Mouse (Mus musculus) liver, embryonic 15.5 days (tissue): ENCODE data around the gene Tgfa. TPM values are rescaled to one million over a fixed set of nuclear protein-coding genes. Genes with fewer than 3 reads are reported as not detected.

Experiments
- ATAC-seq: fragments of 200-750 bp; cut with Nextera tagmentation; 2 replicates; pipeline ENCODE4 v1.8.0; 2017; ENCODE audit warnings: moderate number of reproducible peaks, mild to moderate bottlenecking, moderate library complexity; ENCODE audit not compliant: insufficient read depth
- H3K27ac ChIP-seq: fragments of 300-500 bp; sonication (generic); replicated peaks from 2 replicates; pipeline ENCODE4 v1.5.1; 2015; ENCODE audit warnings: mild to moderate bottlenecking, inconsistent platforms
- H3K27me3 ChIP-seq: fragments of 300-500 bp; sonication (generic); 2 replicates; pipeline ENCODE4 v1.6.1; 2015; ENCODE audit warnings: mild to moderate bottlenecking, inconsistent platforms
- H3K36me3 ChIP-seq: fragments of 300-500 bp; sonication (generic); replicated peaks from 2 replicates; pipeline ENCODE4 v1.6.1; 2015; ENCODE audit warnings: moderate library complexity, mild to moderate bottlenecking, inconsistent platforms
- H3K4me1 ChIP-seq: fragments of 300-500 bp; sonication (generic); replicated peaks from 2 replicates; pipeline ENCODE4 v1.6.1; 2015; ENCODE audit warnings: inconsistent platforms
- H3K4me2 ChIP-seq: fragments of 300-500 bp; sonication (generic); 2 replicates; pipeline ENCODE4 v1.6.1; 2015; ENCODE audit warnings: moderate library complexity, mild to moderate bottlenecking, inconsistent platforms
- H3K4me3 ChIP-seq: fragments of 300-500 bp; sonication (generic); replicated peaks from 2 replicates; pipeline ENCODE4 v1.5.1; 2015; ENCODE audit warnings: mild to moderate bottlenecking, inconsistent platforms
- H3K9ac ChIP-seq: fragments of 300-500 bp; sonication (generic); 2 replicates; pipeline ENCODE4 v1.6.1; 2015; ENCODE audit warnings: moderate library complexity, mild to moderate bottlenecking, inconsistent platforms
- H3K9me3 ChIP-seq: fragments of 300-500 bp; sonication (generic); replicated peaks from 2 replicates; pipeline ENCODE4 v1.6.1; 2016; ENCODE audit warnings: inconsistent platforms
- whole genome bisulfite sequencing: fragments of 180-500 bp; shearing (Covaris S2); methylation state at CpG from one replicate; pipeline ENCODE4 v1.1.7; 2015; ENCODE audit warnings: mixed read lengths; ENCODE audit not compliant: insufficient replicate concordance; 5-methylcytosine and 5-hydroxymethylcytosine counted together
- polyA plus RNA-seq: library from polyadenylated mRNA; unstranded; fragments of >200 nt; fragmentation: Nextera tagmentation; extraction: Ambion mirVana; gene quantifications from 2 replicates; pipeline ENCODE4 v1.2.1, GENCODE M21; 2015

The Tgfa gene
- polyA plus RNA-seq, 1 experiment from 2014 or later = 2.0 TPM

DNA sequence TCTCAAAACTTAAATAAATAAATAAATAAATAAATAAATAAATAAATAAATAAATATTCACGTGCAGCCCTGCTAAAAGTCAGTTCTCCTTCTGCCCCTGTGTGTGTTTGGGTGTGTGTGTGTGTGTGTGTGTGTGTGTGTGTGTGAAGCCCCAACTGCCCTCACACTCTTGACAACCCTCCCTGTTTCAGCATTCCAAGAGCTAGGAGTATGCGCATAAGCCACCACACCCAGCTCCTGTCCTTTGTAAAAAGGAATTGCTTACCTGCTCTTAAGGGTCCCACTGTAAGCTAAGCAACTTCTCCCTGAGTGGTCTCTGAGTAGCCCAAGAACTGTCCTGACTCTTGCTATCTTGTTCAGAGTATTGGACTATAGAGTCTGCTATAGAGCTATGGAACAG is 101.9 kb downstream of the Tgfa start:
- ATAC-seq = no peak
- H3K27me3 ChIP-seq = no peaks in the 10 kb centered on the region
- H3K27ac ChIP-seq = no peak overlapping the region
- H3K9ac ChIP-seq = no peak overlapping the region
- no peaks in the 10 kb centered on the region for H3K36me3 ChIP-seq
- H3K9me3 ChIP-seq = no peaks in the 10 kb centered on the region
- WGBS = 47% methylated on average over 2 of the region's 2 CpGs
- no peak overlapping the region for H3K4me2 ChIP-seq
- H3K4me3 ChIP-seq = no peak overlapping the region
- no peaks in the 10 kb centered on the region for H3K4me1 ChIP-seq

DNA sequence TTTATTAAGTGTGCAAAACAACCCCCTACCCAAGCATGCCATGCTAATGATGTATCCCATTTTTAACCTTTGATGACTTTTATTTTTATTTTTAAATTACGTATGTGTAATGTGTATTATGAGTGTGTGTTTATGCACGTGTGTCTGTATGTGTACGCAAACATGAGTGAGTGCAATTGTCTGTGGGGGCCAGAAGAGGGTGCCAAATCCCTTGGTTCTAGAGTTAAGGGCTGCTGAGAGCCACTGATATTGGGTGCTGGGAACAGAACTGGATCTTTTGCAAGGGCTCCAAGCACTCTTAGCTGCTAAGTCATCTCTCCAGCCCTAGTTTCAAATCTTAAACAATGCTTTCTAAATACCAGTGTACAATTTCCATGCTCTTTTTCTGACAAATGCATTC is 103.9 kb downstream of the Tgfa start:
- 68% methylated on average over 3 of the region's 3 CpGs for WGBS
- Histone ChIP-seq H3K27ac (no peak overlapping the region), H3K9me3 (no peaks in the 10 kb centered on the region), H3K4me2 (no peak overlapping the region), H3K27me3 (no peaks in the 10 kb centered on the region), H3K4me3 (no peak overlapping the region), H3K9ac (no peak overlapping the region), H3K4me1 (no peaks in the 10 kb centered on the region), H3K36me3 (no peaks in the 10 kb centered on the region)
- no peak for ATAC-seq

DNA sequence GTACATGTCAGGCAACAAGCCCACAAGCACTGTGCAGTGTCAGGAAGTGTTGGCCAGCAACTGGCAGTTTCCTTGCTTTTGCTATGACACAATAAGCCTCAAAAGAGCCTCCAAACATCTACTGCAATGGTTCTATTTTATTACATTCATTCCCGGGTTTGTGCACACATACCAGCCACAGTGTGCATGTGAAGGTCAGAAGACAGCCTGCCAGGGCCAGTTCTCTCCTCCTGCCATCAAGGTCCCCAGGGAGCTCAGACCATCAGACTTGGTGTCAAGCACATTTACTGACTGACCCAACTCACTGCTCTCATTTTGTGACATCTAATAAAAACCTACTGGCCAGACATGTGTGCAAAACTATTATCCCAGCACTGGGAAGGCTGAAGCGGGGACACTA is 104.4 kb downstream of the Tgfa start:
- 54% methylated on average over 2 of the region's 2 CpGs for WGBS
- Histone ChIP-seq H3K27me3 (no peaks in the 10 kb centered on the region), H3K27ac (no peak overlapping the region), H3K4me1 (no peaks in the 10 kb centered on the region), H3K9ac (no peak overlapping the region), H3K9me3 (no peaks in the 10 kb centered on the region), H3K4me2 (no peak overlapping the region), H3K4me3 (no peak overlapping the region), H3K36me3 (no peaks in the 10 kb centered on the region)
- no peak for ATAC-seq

DNA sequence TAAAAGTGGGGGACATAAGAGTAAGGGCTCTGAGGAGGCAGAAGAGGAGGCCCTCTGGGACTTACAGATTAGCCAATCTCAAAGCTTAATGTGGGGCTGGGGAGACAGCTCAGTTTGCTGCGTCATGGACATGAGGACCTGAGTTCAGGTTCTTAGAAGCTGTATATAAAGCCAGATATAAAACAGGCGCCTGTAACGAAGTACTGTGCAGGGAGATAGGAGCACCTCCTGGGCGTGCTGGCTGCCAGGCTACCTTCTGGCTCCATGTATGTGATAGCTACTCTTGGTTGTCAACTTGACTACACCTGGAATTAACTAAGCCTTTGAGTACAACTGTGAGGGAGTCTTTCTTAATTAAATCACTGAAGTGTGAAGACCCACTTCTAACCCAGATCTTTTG is 110.7 kb downstream of the Tgfa start:
- no peaks in the 10 kb centered on the region for H3K9me3 ChIP-seq
- no peak overlapping the region for H3K4me2 ChIP-seq
- ATAC-seq = peak; percentile 40; the same call in 1 of the 2 replicates
- 39% methylated on average over 4 of the region's 4 CpGs for WGBS
- no peaks in the 10 kb centered on the region for H3K4me1 ChIP-seq
- no peaks in the 10 kb centered on the region for H3K27me3 ChIP-seq
- no peaks in the 10 kb centered on the region for H3K36me3 ChIP-seq
- no peak overlapping the region for H3K9ac ChIP-seq
- no peak overlapping the region for H3K27ac ChIP-seq
- no peak overlapping the region for H3K4me3 ChIP-seq

DNA sequence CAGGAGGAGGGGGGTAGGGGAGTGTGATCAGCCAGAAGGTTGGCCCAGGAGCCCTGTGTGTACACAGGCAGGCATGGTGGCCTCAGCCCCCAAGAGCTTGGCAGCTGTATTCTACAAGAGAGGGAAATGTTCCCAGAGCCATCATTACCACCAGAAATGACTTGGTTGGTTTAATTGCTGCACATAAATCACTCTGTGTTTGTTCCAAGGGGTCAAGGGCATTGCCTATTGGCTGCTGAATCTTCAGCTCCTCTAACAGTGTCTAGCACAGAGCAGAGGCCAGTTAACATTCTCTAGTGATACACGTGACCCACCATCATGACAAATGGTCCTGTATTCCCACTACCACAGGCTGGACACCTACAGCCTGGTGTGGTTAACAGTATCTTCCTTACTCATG is 119.0 kb downstream of the Tgfa start:
- Histone ChIP-seq H3K9me3 (no peaks in the 10 kb centered on the region), H3K4me2 (no peak overlapping the region), H3K27me3 (no peaks in the 10 kb centered on the region), H3K36me3 (no peaks in the 10 kb centered on the region), H3K4me3 (no peak overlapping the region), H3K9ac (no peak overlapping the region), H3K27ac (no peak overlapping the region), H3K4me1 (no peaks in the 10 kb centered on the region)
- no peak for ATAC-seq
- 64% methylated on average over 1 of the region's 1 CpGs for WGBS

DNA sequence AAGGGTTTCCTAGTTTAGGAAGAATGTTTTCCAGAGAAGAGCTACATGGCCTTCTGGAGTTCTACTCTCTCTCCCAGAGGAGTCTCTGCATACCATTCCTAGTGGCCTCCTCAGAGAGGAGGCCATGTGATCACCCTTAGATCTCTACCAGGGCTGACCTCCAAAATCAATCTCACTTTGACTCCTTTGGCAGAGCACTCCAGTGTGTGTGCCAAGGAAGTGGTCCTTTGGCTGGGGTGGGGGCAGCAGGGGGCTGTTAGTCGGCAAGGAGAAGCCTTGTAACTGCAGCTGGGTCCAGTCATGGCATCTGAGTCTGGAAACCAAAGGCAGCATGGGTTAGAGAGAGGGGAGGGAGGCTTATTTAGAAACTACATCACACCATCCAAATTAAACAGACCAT is 122.0 kb downstream of the Tgfa start:
- H3K9me3 ChIP-seq = no peaks in the 10 kb centered on the region
- H3K27ac ChIP-seq = no peak overlapping the region
- H3K4me1 ChIP-seq = no peaks in the 10 kb centered on the region
- no peaks in the 10 kb centered on the region for H3K27me3 ChIP-seq
- H3K36me3 ChIP-seq = no peaks in the 10 kb centered on the region
- H3K4me3 ChIP-seq = no peak overlapping the region
- H3K4me2 ChIP-seq = no peak overlapping the region
- WGBS = 14% methylated on average over 1 of the region's 1 CpGs
- no peak for ATAC-seq
- H3K9ac ChIP-seq = no peak overlapping the region

DNA sequence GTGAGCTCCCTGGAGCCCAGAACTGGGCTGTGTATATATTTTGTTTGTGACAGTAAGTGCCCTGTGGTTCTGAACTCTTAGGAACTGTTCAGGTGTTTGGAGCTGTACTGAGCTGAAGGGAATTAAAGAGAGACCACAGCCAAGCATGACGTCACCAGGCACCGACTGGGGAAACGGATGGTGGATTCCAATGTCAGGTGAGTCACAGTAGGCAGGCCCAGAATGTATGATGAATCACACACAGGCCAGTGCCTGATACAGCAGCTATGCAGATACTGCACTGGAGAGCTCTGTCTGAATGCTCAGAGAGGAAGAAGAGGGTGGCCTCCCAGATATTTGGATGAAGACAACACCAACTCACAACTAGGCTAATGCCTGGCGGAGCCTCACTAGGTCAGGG is 123.8 kb downstream of the Tgfa start:
- no peaks in the 10 kb centered on the region for H3K9me3 ChIP-seq
- WGBS = 63% methylated on average over 4 of the region's 4 CpGs
- H3K4me3 ChIP-seq = no peak overlapping the region

DNA sequence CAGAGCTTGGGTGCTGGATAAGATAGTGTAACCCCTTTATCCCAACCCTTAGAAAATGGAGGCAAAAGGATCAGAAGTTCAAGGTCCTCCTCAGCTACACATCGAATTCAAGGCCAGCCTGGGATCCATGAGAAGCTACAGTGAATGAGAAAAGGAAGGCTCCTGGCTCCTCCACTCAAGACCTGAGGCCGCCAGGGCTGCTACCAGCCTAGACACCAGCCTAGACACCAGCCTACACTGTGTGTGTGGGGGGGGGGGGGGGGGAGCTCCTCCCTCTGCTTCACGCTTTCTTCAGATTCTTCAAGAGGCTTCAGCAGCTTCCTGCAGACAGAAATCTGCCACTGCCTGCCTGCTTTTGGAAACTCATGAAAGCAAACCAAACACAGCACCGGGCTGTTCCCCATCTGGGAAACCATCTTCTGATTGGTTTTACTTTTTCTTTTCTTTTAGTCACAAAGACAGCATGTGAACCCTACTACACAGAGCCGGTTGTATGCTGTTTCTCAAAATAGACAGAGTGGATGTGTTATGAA is 127.1 kb downstream of the Tgfa start:
- WGBS = 56% methylated on average over 5 of the region's 5 CpGs
- Histone ChIP-seq H3K9me3 (no peaks in the 10 kb centered on the region), H3K9ac (no peak overlapping the region)

More for the DNA sequence above, 123.8 kb downstream of the Tgfa start:
- no peak for ATAC-seq
- no peak overlapping the region for H3K9ac ChIP-seq
- H3K27me3 ChIP-seq = no peaks in the 10 kb centered on the region
- no peaks in the 10 kb centered on the region for H3K36me3 ChIP-seq
- H3K4me1 ChIP-seq = no peaks in the 10 kb centered on the region
- no peak overlapping the region for H3K4me2 ChIP-seq
- H3K27ac ChIP-seq = no peak overlapping the region

DNA sequence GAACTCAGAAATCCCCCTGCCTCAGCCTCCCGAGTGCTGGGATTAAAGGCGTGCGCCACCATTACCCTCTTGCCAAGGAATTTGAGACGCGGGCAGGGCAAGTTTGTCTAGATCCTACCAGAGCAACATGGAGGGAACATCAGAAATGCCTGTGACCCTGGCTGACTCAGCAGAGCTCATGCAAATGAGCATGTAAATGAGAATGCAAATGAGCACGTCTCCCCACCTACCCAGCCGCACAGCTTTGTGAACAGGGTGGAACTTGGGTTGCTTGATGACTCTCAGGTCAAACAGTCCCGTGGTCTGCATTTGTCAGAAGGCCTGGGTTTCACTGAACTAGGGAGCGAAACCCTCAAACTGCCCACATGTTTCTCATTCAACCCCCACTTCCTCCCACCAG is 128.0 kb downstream of the Tgfa start:
- Histone ChIP-seq H3K4me3 (no peak overlapping the region), H3K4me1 (no peaks in the 10 kb centered on the region), H3K27ac (no peak overlapping the region), H3K27me3 (no peaks in the 10 kb centered on the region), H3K9ac (no peak overlapping the region), H3K36me3 (no peaks in the 10 kb centered on the region), H3K4me2 (no peak overlapping the region), H3K9me3 (no peaks in the 10 kb centered on the region)
- ATAC-seq = no peak
- whole genome bisulfite sequencing = 75% methylated on average over 9 of the region's 9 CpGs

More for the DNA sequence above, 127.1 kb downstream of the Tgfa start:
- no peaks in the 10 kb centered on the region for H3K4me1 ChIP-seq
- ATAC-seq = no peak
- H3K36me3 ChIP-seq = no peaks in the 10 kb centered on the region
- no peaks in the 10 kb centered on the region for H3K27me3 ChIP-seq
- no peak overlapping the region for H3K27ac ChIP-seq
- H3K4me3 ChIP-seq = no peak overlapping the region
- H3K4me2 ChIP-seq = no peak overlapping the region

DNA sequence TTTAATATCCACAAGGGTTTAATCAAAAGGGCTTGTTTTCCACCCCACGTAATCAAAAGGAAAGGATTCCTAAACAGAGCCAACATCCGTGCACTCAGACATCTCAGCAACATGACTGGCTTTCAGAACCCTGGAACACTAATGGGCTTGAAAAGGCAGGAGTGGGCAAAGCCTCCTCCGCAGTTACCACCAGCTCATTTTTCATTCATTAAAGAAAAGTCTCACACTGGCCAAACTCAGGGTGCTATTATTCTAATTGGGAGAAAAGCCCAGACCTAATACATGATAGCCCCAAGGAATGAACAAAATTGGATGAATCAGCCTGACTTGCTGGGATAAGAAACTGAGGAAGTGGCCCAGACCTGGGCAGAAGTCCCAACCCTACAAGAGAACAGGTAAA is 129.4 kb downstream of the Tgfa start:
- no peaks in the 10 kb centered on the region for H3K4me1 ChIP-seq
- no peak overlapping the region for H3K4me3 ChIP-seq
- H3K9ac ChIP-seq = no peak overlapping the region
- 65% methylated on average over 3 of the region's 3 CpGs for WGBS
- no peaks in the 10 kb centered on the region for H3K9me3 ChIP-seq
- H3K4me2 ChIP-seq = no peak overlapping the region
- no peak for ATAC-seq
- H3K36me3 ChIP-seq = no peaks in the 10 kb centered on the region
- H3K27ac ChIP-seq = no peak overlapping the region
- H3K27me3 ChIP-seq = no peaks in the 10 kb centered on the region
